Mouse (Mus musculus): ENCODE measurements at regions not wholly inside any gene's neighbourhood (a gene's known extent, or its start where the extent isn't known, plus 50 kb on each side); places are given as distances from the start of the nearest gene placed in this dataset.

DNA sequence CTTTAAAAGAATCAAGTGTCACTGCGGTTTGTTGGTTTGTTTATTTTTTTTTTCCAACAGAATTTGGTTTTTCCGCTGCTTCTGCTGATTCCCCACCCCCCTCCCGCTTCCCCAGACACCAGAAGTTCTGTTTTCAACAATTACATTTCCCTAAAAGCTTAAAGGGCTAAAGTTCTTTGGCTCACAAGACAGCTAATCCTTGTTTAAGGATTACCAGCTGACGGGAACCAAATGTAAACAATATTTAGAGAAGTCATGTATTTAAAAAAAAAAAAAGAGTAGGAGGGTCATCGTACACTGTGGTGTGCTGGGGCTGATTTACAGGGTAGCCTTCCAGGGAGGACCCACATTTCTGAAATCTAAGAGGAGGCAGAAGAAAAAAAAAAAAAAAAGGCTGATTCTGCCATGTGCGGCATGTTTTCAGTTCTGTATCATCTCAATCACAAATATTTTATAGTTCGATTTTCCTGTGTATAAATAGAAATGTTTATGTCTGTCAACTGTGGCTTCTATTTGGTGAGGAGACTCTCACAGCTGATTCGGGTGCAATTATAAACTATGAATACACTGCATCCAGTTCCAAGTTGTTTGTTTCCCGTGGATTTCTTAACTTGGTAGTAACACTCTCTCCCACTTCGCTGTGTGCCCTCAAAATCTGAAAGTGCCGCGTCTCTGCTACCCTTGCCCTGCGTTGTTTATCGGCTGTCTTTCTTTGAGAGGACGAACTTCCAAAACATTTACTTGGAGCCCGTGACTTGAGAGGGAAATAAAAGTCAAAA, 456.3 kb upstream of the Jarid2 start:
- intact Hi-C loops (cut with DNase I), result no loop called here

GRCm38 (mm10) chr13:44277952-44278351, 451.3 kb upstream of the Jarid2 start:
- no peak overlapping the region for H3K27ac ChIP-seq
- DNase-seq, result no peak
- no peak overlapping the region for H3K4me3 ChIP-seq
- intact Hi-C loops (cut with DNase I), result no loop called here
- TF ChIP-seq CTCF (IDR thresholded peaks at IDR 0.05), result no peak

More for the DNA sequence above, 456.3 kb upstream of the Jarid2 start:
- no peak for DNase-seq
- no peak overlapping the region for H3K4me3 ChIP-seq
- no peak for TF ChIP-seq CTCF (IDR thresholded peaks at IDR 0.05)
- no peak overlapping the region for H3K27ac ChIP-seq

DNA sequence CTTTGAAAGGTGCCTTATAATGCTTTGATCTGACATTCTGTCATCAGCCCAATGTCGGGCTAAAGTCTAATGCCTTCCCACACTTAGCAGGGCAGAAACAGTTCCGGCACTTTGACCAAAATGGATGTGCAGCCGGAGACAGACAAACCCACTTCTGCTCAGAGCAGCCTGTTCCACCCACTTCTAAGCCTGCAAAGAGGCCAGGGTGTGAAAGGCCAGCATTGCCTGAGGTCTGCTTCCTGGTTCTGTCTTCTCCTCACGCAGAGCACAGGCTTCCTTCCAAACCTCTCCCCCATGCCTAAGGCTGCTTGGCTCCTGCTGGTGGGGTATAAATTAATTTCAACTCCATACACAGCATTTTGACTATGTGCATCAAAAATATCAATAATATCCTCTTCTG, 450.2 kb upstream of the Jarid2 start:
- intact Hi-C loops (cut with DNase I), result no loop called here
- Histone ChIP-seq H3K4me3 (no peak overlapping the region), H3K27ac (no peak overlapping the region)
- no peak for DNase-seq
- no peak for TF ChIP-seq CTCF (IDR thresholded peaks at IDR 0.05)

DNA sequence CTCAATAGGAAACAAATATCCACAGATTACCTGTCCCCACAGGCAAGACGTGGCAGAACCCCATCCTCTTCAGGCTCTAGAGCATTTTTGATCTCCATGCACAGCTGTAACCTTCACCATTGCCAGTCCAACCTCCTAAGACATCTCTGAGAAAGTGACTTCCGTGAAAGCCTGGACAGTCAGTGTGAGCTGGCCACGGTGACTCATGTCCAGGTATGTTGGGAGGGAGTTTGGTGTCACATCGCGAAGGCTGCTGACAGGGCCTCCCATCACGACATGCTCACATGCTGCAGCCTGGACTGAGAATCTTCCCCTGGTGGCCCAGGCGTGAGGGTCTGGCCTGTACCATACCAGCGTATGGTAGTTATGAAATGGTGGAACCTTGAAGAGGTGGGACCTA, 449.0 kb upstream of the Jarid2 start:
- DNase-seq, result no peak

DNA sequence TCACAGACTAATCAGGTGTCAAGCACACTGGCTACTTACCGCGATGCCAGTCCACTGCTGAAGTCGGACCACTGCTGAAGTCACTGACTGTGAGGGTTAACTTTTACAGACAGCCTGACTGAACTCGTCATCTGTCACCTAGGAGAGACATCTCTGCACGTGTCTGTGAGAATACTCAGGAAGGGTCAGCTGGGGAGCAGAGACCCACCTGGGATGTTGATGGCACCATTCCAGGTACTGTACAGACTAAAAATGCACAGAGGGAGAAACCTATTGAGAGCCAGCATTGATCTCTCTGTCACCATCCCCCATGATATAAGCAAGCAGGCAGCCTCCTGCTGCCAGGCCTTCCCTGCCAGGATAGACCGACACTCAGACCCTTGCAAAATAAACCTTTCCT, 447.5 kb upstream of the Jarid2 start:
- Histone ChIP-seq H3K27ac (no peak overlapping the region), H3K4me3 (no peak overlapping the region)
- no peak for TF ChIP-seq CTCF (IDR thresholded peaks at IDR 0.05)
- DNase-seq, result no peak
- intact Hi-C loops (cut with DNase I), result no loop called here

More for the DNA sequence above, 449.0 kb upstream of the Jarid2 start:
- H3K4me3 ChIP-seq, result no peak overlapping the region
- no peak overlapping the region for H3K27ac ChIP-seq
- intact Hi-C loops (cut with DNase I), result no loop called here
- no peak for TF ChIP-seq CTCF (IDR thresholded peaks at IDR 0.05)

DNA sequence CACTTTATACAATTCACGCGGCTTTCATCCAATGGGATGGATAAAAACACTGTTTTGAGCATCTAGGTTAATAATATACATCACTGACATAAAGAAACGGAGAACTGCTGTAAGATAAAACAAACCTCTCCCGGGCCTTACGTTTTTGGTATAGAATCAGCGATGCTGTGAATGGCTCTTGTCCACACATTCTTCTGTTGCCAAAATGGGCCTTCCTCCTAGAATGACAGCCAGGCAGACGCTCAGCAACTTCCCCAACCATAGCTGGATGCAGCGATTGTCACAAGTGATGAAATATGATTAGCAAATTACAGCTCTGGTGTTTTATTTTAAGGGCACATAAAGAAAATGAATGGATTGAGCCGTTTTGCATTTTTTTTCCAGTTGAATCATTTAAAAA, 447.0 kb upstream of the Jarid2 start:
- no peak for TF ChIP-seq CTCF (IDR thresholded peaks at IDR 0.05)
- Histone ChIP-seq H3K27ac (no peak overlapping the region), H3K4me3 (no peak overlapping the region)
- no peak for DNase-seq
- intact Hi-C loops (cut with DNase I), result no loop called here

DNA sequence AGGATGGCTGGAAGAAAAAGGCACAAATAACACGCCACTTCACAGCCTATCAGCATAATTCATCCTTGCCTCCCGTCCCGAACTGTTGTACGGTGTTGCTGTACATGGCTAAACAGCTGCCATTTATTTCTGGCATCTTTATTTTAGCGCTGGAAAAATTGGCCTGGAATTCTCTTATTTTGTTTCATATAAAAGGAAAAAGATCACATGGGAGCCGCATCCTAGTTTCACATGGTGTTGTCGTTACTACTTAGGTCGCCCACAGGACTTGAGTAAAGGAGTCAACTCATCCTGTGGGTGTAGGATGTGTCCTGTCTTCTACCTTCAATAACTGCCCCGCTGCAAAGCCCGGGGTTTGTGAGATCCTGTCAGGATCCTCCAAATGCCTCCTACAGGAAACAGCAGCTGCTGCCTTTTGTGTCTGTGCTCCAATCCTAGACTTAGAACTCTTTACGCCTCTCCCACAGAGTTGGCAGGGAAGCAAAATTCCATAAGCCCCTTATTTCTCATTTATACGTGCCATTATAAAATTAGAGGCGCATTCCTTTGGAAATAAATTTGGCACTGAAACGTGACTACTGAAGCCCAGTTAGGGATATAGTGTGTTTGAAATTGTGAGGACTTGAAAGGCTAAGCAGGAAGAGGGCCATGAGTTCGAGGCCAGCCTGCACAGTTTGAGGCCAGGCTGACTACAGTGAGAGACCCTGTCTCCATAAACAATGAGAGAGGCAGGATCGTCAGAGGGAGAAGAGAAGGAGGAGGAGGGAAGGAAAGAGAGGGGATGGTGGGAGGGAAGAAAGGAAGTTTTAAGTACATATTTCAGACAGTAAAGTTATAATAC, 446.3 kb upstream of the Jarid2 start:
- no peak for DNase-seq

GRCm38 (mm10) chr13:44285881-44286280, 443.4 kb upstream of the Jarid2 start:
- no peak for TF ChIP-seq CTCF (IDR thresholded peaks at IDR 0.05)
- no peak for DNase-seq
- Histone ChIP-seq H3K4me3 (no peak overlapping the region), H3K27ac (no peak overlapping the region)
- intact Hi-C loops (cut with DNase I), result no loop called here

More for the DNA sequence above, 446.3 kb upstream of the Jarid2 start:
- TF ChIP-seq CTCF (IDR thresholded peaks at IDR 0.05), result no peak
- intact Hi-C loops (cut with DNase I), result no loop called here
- H3K27ac ChIP-seq, result no peak overlapping the region
- H3K4me3 ChIP-seq, result no peak overlapping the region

DNA sequence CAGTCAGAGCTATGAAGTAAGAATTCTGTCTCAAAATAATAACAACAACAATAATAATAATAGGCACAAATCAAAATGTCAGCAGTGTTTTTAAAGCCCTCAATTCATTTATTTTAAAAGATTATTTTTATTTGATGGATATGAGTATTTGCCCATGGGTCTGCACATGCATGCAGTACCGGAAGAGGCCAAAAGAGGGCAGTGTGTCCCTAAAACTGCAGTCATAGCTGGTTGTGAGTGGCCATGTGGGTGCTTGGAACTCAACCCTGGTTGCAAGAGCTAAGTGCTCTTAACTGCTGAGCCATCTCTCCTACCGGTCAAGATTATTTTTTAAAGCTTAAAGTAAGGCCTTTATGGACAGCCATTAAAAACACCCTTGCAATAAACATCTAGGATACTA, 439.1 kb upstream of the Jarid2 start:
- DNase-seq, result no peak
- Histone ChIP-seq H3K27ac (no peak overlapping the region), H3K4me3 (no peak overlapping the region)
- intact Hi-C loops (cut with DNase I), result no loop called here
- TF ChIP-seq CTCF (IDR thresholded peaks at IDR 0.05), result peak; percentile 59

- DNase-seq, result no peak
- H3K27ac ChIP-seq, result peak overlapping the region; percentile 35; the same call in 1 of the 2 replicates
- TF ChIP-seq CTCF (IDR thresholded peaks at IDR 0.05), result no peak
- intact Hi-C loops (cut with DNase I), result no loop called here
- H3K4me3 ChIP-seq, result peak overlapping the region; percentile 40
These were observed 436.7 kb upstream of the Jarid2 start for GRCm38 (mm10) chr13:44292476-44293056.

GRCm38 (mm10) chr13:44293736-44294416, 435.4 kb upstream of the Jarid2 start:
- intact Hi-C loops (cut with DNase I), result no loop called here

DNA sequence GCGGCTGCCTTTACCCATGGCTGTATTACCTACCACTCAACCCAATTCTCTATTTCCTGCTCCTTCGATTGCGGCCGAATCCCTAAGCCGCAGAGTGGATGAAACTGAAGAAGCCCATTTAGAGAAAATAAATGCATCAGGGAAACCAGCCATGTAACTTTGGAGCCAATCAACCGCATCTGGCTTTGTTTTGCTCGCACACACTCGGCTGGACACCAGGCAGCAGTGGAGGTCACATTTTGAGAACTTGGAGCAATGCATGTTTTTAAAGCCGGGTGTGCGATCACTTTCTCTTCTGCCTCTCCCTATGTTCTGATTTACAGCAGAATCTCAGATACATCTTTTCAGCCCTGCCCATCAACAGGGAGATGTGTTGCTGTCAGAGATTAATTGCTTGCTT, 433.7 kb upstream of the Jarid2 start:
- no peak for TF ChIP-seq CTCF (IDR thresholded peaks at IDR 0.05)
- peak; percentile 42 for DNase-seq
- H3K4me3 ChIP-seq, result no peak overlapping the region
- intact Hi-C loops (cut with DNase I), result loop anchor here (5.0 kb wide), 1 partner anchor 48 kb away; no protein-coding TSS in a partner anchor
- H3K27ac ChIP-seq, result peak overlapping the region; percentile 21; the same call in 1 of the 2 replicates

More at GRCm38 (mm10) chr13:44293736-44294416, 435.4 kb upstream of the Jarid2 start:
- H3K27ac ChIP-seq, result peak overlapping the region; percentile 43; the same call in 1 of the 2 replicates
- no peak for TF ChIP-seq CTCF (IDR thresholded peaks at IDR 0.05)
- DNase-seq, result peak; percentile 60
- H3K4me3 ChIP-seq, result no peak overlapping the region; the same call in 1 of the 2 replicates
